Mouse (Mus musculus) liver, adult 2 months (tissue): Measurements from ENCODE around the gene Prtg. TPM values are rescaled to one million over a fixed set of nuclear protein-coding genes. Genes with fewer than 3 reads are reported as not detected.
A peak's percentile ranks its signal among the peaks of the same experiment; 100 is the strongest.

Experiments
- DNase-seq: peaks from one replicate; pipeline ENCODE4 v3.0.0-alpha.2; 2011; ENCODE audit warnings: low read depth, low spot score; ENCODE audit errors: extremely low read depth
- H3K27ac ChIP-seq: fragments of 200-500 bp; replicated peaks from 2 replicates; pipeline ENCODE4 v1.5.1; 2012; ENCODE audit warnings: low read depth, mild to moderate bottlenecking, control low read depth, inconsistent platforms, low read length; ENCODE audit not compliant: insufficient read depth
- H3K27me3 ChIP-seq: fragments of 200-500 bp; 2 replicates; pipeline ENCODE4 v1.6.1; 2012; ENCODE audit warnings: mild to moderate bottlenecking, moderate library complexity, low read length, inconsistent platforms; ENCODE audit not compliant: control insufficient read depth, insufficient read depth
- H3K36me3 ChIP-seq: fragments of 200-500 bp; 2 replicates; pipeline ENCODE4 v1.6.1; 2012; ENCODE audit warnings: low read length, inconsistent platforms; ENCODE audit not compliant: control insufficient read depth, insufficient read depth
- H3K4me1 ChIP-seq: fragments of 200-500 bp; 2 replicates; pipeline ENCODE4 v1.6.1; 2011; ENCODE audit warnings: low read length; ENCODE audit not compliant: control insufficient read depth, insufficient read depth
- H3K4me3 ChIP-seq: fragments of 200-500 bp; 2 replicates; pipeline ENCODE4 v1.5.1; 2011; ENCODE audit warnings: low read depth, mild to moderate bottlenecking, control low read depth, low read length, moderate library complexity; ENCODE audit not compliant: insufficient read depth
- H3K79me2 ChIP-seq: fragments of 200-500 bp; 2 replicates; pipeline ENCODE4 v1.6.1; 2012; ENCODE audit warnings: inconsistent platforms, mild to moderate bottlenecking, low read length, moderate library complexity; ENCODE audit not compliant: control insufficient read depth, insufficient read depth
- H3K9ac ChIP-seq: fragments of 200-500 bp; 2 replicates; pipeline ENCODE4 v1.6.1; 2012; ENCODE audit warnings: low read depth, mild to moderate bottlenecking, control low read depth, inconsistent platforms, low read length
- CTCF ChIP-seq: fragments of 200-500 bp; IDR thresholded peaks from 2 replicates; pipeline ENCODE4 v1.5.1; 2011; ENCODE audit warnings: low read depth, low read length, control low read depth
- POLR2A ChIP-seq: fragments of 200-500 bp; IDR thresholded peaks from 2 replicates; pipeline ENCODE4 v1.6.1; 2011; ENCODE audit warnings: low read length, control low read depth; ENCODE audit not compliant: insufficient read depth; ENCODE audit errors: extremely low read depth
- WGBS: fragments of 180-500 bp; shearing (Covaris S2); methylation state at CpG from one replicate; pipeline ENCODE4 v1.1.7; 2018; 5-methylcytosine and 5-hydroxymethylcytosine counted together
- polyA plus RNA-seq: library from polyadenylated mRNA; depleted of rRNA; stranded (reverse); fragments of >200 nt; gene quantifications from 2 replicates; pipeline ENCODE4 v1.2.3, GENCODE M21; 2012
- total RNA-seq: library from RNA; depleted of rRNA; stranded (reverse); fragments of >200 nt; gene quantifications from 2 replicates; pipeline ENCODE4 v1.2.3, GENCODE M21; 2014

The Prtg gene
- total and polyA plus RNA-seq, 2 experiments, result under 0.01 to 0.21 TPM

DNA sequence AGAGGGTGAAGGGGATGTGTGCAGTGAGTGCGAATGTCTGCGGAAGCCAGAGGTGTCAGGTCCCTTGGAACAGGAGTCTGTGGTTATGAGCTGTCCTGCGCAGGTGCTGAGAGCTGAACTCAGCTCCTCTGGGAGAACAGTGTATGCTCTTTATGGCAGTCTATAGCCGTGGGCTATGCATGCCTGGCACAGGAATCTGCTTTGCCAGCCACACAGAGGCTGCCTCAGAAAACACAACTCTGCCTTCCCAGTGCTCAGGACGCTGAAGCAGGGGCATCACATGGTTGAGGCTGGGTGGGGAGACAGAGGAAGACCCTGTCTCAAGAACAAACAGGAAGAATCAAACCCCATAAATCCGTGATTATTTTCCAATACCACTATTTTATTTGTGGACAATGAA lies 60.8 kb downstream of the Prtg start:
- H3K4me1 ChIP-seq, result peaks cover 5% of the 10 kb centered on the region

DNA sequence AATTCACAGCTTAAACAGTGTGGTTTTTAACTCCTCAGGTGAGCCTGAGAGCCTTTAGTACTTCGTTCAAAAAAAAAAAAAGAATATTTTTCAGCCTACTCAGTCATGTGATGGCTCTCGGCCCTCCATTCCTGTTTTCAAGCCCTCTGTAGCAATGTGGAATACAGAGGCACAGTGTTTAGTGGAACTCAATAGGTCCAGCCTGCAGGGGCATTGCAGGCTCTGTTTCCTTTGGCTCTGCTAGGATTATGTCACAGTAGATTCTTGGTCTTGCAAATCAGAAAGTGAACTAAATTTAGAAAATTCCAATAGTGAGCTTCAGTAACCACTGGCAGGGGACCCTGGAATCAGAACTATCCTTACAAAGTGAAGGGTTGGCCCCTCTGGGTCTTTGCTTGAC lies 62.1 kb downstream of the Prtg start:
- Histone ChIP-seq H3K4me3 (no peak overlapping the region), H3K79me2 (no peaks in the 10 kb centered on the region), H3K4me1 (peaks cover 7% of the 10 kb centered on the region), H3K9ac (no peak overlapping the region), H3K36me3 (no peaks in the 10 kb centered on the region), H3K27me3 (no peaks in the 10 kb centered on the region), H3K27ac (no peak overlapping the region)
- 88% methylated on average over 2 of the region's 2 CpGs for whole genome bisulfite sequencing
- no peak for DNase-seq
- no peak for TF ChIP-seq POLR2A
- no peak for TF ChIP-seq CTCF

More for the DNA sequence above, 60.8 kb downstream of the Prtg start:
- Histone ChIP-seq H3K36me3 (no peaks in the 10 kb centered on the region), H3K79me2 (no peaks in the 10 kb centered on the region), H3K27me3 (no peaks in the 10 kb centered on the region), H3K9ac (no peak overlapping the region), H3K4me3 (no peak overlapping the region), H3K27ac (no peak overlapping the region)
- no peak for TF ChIP-seq CTCF
- no peak for TF ChIP-seq POLR2A
- 90% methylated on average over 6 of the region's 6 CpGs for WGBS
- no peak for DNase-seq

DNA sequence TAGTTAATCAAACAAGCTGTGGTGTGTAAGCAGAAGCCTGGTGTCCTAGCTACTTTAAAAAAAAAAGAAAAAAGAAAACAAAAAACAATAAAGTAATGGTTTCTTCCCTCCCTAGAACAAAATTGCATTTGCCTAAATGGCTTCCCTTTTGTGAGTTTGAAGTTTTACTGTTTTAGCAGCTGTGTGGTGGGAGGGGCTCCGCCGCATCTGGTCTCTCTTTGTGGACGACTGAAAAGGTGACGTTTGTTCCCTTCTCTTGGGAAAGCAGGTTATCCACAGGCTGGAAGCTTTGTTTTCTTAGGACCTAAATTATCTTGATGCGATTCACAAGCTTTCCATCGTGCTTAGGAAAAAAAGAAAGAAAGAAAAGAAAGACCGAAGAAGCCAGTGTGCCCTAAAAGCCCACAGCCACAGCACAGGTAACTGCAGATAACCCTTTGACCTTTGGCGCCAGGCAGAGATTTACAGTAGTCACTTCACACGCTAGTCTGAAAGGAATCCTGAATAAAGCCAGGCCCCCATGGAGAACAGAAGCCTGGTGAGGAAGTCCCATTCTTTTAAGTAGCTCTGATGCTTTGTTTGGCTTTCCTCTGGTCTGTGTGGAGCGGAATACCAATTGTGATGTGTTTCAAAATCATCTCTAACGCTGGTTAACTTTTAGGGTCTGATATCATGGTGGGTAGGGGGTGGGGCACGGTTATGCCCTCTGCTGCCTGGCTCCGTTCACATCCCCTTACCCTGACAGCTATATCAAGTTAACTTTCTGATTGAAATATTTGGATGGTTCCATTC lies 65.0 kb downstream of the Prtg start:
- H3K4me3 ChIP-seq, result no peak overlapping the region

DNA sequence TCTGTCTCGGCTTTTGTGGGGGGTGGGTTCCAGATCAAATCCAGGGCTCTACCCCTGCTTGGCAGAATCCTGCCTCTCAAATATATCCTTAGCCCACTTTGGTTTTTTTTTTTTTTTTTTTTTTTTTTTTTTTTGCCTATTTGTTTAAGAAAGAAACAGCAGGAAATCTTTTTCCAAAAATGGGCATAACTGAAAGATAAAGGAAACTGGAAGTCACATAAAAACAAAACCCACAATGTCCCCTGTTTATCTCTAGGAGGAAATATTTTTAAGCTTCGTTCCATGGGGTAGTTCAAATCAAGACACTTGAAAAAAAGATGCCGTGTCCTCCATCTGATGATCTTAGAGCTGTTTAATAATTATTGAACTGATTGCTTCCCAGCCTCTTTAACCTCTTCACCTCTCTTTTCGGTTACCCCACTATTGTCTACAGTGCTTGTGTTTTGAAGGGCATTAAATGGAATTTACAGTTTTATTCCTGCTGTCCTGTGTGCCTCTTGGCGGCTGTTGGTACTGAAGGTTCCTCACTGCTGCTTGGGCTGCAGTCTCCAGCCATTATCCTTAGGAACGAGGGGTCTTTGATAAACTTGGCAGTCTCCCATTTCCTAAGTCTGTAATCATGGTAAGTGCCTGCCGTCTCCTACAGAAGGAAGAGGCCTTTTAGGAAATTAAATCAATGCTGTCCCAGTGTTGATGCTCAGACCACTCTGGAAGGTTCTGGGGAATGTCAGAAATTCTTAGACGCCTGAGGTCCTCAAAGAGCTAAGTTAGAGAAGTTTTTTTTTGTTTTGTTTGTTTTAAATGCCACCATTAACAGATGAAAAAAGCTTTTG lies 65.8 kb downstream of the Prtg start:
- Histone ChIP-seq H3K36me3 (no peaks in the 10 kb centered on the region), H3K27ac (peak overlapping the region; percentile 55), H3K4me3 (no peak overlapping the region), H3K9ac (no peak overlapping the region), H3K79me2 (no peaks in the 10 kb centered on the region), H3K4me1 (peaks cover 7% of the 10 kb centered on the region), H3K27me3 (no peaks in the 10 kb centered on the region)
- 54% methylated on average over 8 of the region's 8 CpGs for WGBS
- peak; percentile 18 for DNase-seq
- no peak for TF ChIP-seq POLR2A

More for the DNA sequence above, 65.0 kb downstream of the Prtg start:
- Histone ChIP-seq H3K9ac (no peak overlapping the region), H3K36me3 (no peaks in the 10 kb centered on the region), H3K27ac (peak overlapping the region; percentile 34; the same call in 1 of the 2 replicates), H3K4me1 (peaks cover 7% of the 10 kb centered on the region), H3K79me2 (no peaks in the 10 kb centered on the region), H3K27me3 (no peaks in the 10 kb centered on the region)
- DNase-seq, result peak; percentile 12
- no peak for TF ChIP-seq CTCF
- TF ChIP-seq POLR2A, result no peak
- WGBS, result 18% methylated on average over 13 of the region's 13 CpGs

DNA sequence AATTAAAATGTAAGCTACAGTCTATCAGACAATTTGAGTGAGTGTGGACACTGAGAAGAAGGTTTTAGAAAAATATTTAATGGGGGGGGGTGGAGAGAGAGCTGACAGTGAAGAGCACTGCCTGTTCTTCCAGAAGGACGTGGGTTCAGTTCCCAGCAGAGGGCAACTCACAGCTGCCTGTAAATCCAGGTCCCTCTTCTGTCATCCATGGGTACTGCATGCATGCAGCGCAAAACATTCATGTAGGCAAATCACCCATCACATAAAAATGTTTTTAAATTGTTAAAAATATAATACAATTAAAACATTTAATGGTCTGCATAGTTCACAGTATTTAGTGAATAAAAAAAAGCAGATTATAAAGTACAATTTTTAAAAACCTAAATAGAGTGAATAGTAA lies 69.2 kb downstream of the Prtg start:
- no peaks in the 10 kb centered on the region for H3K36me3 ChIP-seq
- H3K27ac ChIP-seq, result no peak overlapping the region
- H3K9ac ChIP-seq, result no peak overlapping the region
- no peaks in the 10 kb centered on the region for H3K27me3 ChIP-seq
- TF ChIP-seq CTCF (peak; percentile 31; the same call in 1 of the 2 replicates), POLR2A (no peak)
- H3K4me3 ChIP-seq, result no peak overlapping the region
- WGBS, result 87% methylated on average over 2 of the region's 2 CpGs
- peaks cover 15% of the 10 kb centered on the region for H3K4me1 ChIP-seq
- no peak for DNase-seq
- H3K79me2 ChIP-seq, result no peaks in the 10 kb centered on the region
